8 mouse cellular contexts compared by ENCODE assay signal in the genomic region with DNA sequence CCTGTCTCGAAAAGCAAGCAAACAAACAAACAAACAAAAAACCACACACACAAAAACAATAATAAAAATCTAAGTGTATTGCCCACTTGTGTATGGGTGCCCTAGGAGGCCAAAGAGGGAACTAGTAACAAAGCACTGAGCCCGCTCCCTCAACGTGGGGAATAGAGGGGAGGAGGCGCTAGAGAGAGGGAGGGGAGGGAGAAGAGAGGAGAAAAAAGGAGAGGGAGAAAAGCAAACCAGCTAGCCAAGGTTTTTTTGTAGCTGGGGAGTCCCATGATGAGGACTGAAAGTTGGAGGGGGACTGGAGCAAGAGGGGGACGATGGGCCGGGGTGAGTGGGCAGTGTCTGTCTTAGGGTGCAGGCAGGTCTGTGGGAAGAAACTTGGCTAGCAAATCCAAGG. TPM values are rescaled to one million over a fixed set of nuclear protein-coding genes. Genes with fewer than 3 reads are reported as not detected.
DNase-seq lines count a peak whose midpoint lies in the region; ATAC-seq and TF ChIP-seq lines count a peak whose summit lies in the region.

No protein-coding gene starts in this region.

- intact Hi-C loops in left cerebral cortex, postnatal 10 days (cut with DNase I): no loop called here

- DNase-seq in kidney, postnatal 14 days: peak; percentile 33
- DNase-seq in kidney, adult 8-10 months: no peak
- DNase-seq in brain, adult 2 months (ENCODE audit: low read depth, low spot score): peak; percentile 40
- no peak for DNase-seq in heart, postnatal 0 days (ENCODE audit: low spot score)
- DNase-seq in urinary bladder, postnatal 10 days (ENCODE audit: low spot score): no peak
- no peak for DNase-seq in ovary, postnatal 14 days (ENCODE audit: low spot score)
- no peak for DNase-seq in left cerebral cortex, postnatal 10 days (ENCODE audit: extremely low spot score in 1 of 2, low spot score in 2 of 2)

- peak overlapping the region; percentile 71 for H3K9ac ChIP-seq in heart, postnatal 0 days (replicated peaks; ENCODE audit: low read depth, low read length)

- no peaks in the 10 kb centered on the region for H3K36me3 ChIP-seq in heart, postnatal 0 days (replicated peaks; ENCODE audit: control insufficient read depth, insufficient read depth, low read length)
- H3K36me3 ChIP-seq in macrophage (ENCODE audit: inconsistent target): no peaks in the 10 kb centered on the region

- TF ChIP-seq EP300 in heart, postnatal 0 days (IDR thresholded peaks at IDR 0.05; ENCODE audit: low read depth): no peak

- TF ChIP-seq CTCF in heart, postnatal 0 days (IDR thresholded peaks at IDR 0.05; ENCODE audit: low read depth): peak; percentile 13; the same call in 1 of the 2 replicates

- H3K27ac ChIP-seq in heart, postnatal 0 days (ENCODE audit: low read depth): peak overlapping the region; percentile 98
- peak overlapping the region; percentile 90 for H3K27ac ChIP-seq in macrophage

- 10% methylated on average over 6 of the region's 6 CpGs for WGBS in heart, postnatal 0 days
- WGBS in macrophage (ENCODE audit: missing documents): 4% methylated on average over 5 of the region's 6 CpGs

- peak overlapping the region; percentile 87 for H3K4me2 ChIP-seq in heart, postnatal 0 days (ENCODE audit: low read depth, low read length)

- no peak for ATAC-seq in heart, postnatal 0 days (ENCODE audit: insufficient read depth, low read depth)

- no peaks in the 10 kb centered on the region for H3K9me3 ChIP-seq in heart, postnatal 0 days (replicated peaks; ENCODE audit: control insufficient read depth, low read length)

- peaks cover 39% of the 10 kb centered on the region for H3K4me1 ChIP-seq in heart, postnatal 0 days (ENCODE audit: control insufficient read depth, insufficient read depth)

- H3K27me3 ChIP-seq in heart, postnatal 0 days (ENCODE audit: control insufficient read depth, insufficient read depth, low read length): no peaks in the 10 kb centered on the region

- H3K4me3 ChIP-seq in heart, postnatal 0 days (ENCODE audit: low read depth, low read length): peak overlapping the region; percentile 93
- H3K4me3 ChIP-seq in macrophage (ENCODE audit: inconsistent target): peak overlapping the region; percentile 70

- peaks cover 36% of the 10 kb centered on the region for H3K79me2 ChIP-seq in macrophage (ENCODE audit: inconsistent target)

RNA-seq across cellular contexts. Expression of a gene that starts 0.5 kb away (rescaled TPM):
- total RNA-seq in heart, postnatal 0 days (2014; rRNA removed; ENCODE audit: low replicate concordance): 51.8 and 63.6 TPM in 2 replicates
- 97.0 and 102 TPM in 2 replicates for polyA plus RNA-seq in heart, postnatal 0 days (2015; fragmentation: Nextera tagmentation; extraction: Ambion mirVana)
- total RNA-seq in macrophage (2018; cell fraction: chromatin; rRNA removed): 100 to 1,000 TPM; 133 to 333 (median 221) TPM
- total RNA-seq in macrophage (2018; cell fraction: cytosol; rRNA removed): 10 to 100 TPM; 36.4 to 57.5 (median 44.8) TPM
- total RNA-seq in macrophage (2018; cell fraction: nucleus; rRNA removed): 100 to 1,000 TPM; 102 to 294 (median 170) TPM
- polyA plus RNA-seq in macrophage (2018): 50.4 to 69.4 TPM (median 56.2 TPM) in 3 replicates
- total RNA-seq in left cerebral cortex, postnatal 10 days (2021): 10 to 100 TPM; 70.1 to 74.8 TPM

RNA-seq across cellular contexts. Expression of a gene that starts 18.6 kb away (rescaled TPM):
- 78.7 and 80.8 TPM in 2 replicates for total RNA-seq in heart, postnatal 0 days (2014; rRNA removed; ENCODE audit: low replicate concordance)
- 107 and 111 TPM in 2 replicates for polyA plus RNA-seq in heart, postnatal 0 days (2015; fragmentation: Nextera tagmentation; extraction: Ambion mirVana)
- total RNA-seq in macrophage (2018; cell fraction: chromatin; rRNA removed): 100 to 1,000 TPM in 6 of 26 experiments, 10 to 100 TPM in 20; 27.7 to 186 (median 67.0) TPM
- 100 to 1,000 TPM in 13 of 26 experiments, 10 to 100 TPM in 13; 52.1 to 171 (median 102) TPM for total RNA-seq in macrophage (2018; cell fraction: cytosol; rRNA removed)
- 100 to 1,000 TPM in 8 of 26 experiments, 10 to 100 TPM in 18; 40.7 to 152 (median 92.0) TPM for total RNA-seq in macrophage (2018; cell fraction: nucleus; rRNA removed)
- 74.9 to 124 TPM (median 112 TPM) in 3 replicates for polyA plus RNA-seq in macrophage (2018)
- total RNA-seq in left cerebral cortex, postnatal 10 days (2021): 10 to 100 TPM; 47.1 to 47.9 TPM

RNA-seq across cellular contexts. Expression of a gene that starts 40.1 kb away (rescaled TPM):
- 0.15 and 0.27 TPM in 2 replicates for total RNA-seq in heart, postnatal 0 days (2014; rRNA removed; ENCODE audit: low replicate concordance)
- polyA plus RNA-seq in heart, postnatal 0 days (2015; fragmentation: Nextera tagmentation; extraction: Ambion mirVana): 0.36 and 0.44 TPM in 2 replicates
- 10 to 100 TPM in 2 of 26 experiments, 1 to 10 TPM in 17, under 1 TPM in 6, not detected in 1; 0.29 to 13.9 (median 2.3) TPM for total RNA-seq in macrophage (2018; cell fraction: chromatin; rRNA removed)
- total RNA-seq in macrophage (2018; cell fraction: cytosol; rRNA removed): 10 to 100 TPM in 15 of 26 experiments, 1 to 10 TPM in 11; 1.3 to 26.0 (median 11.6) TPM
- total RNA-seq in macrophage (2018; cell fraction: nucleus; rRNA removed): 10 to 100 TPM in 14 of 26 experiments, 1 to 10 TPM in 11, under 1 TPM in 1; 0.48 to 28.5 (median 10.9) TPM
- 9.0 to 20.9 TPM (median 11.2 TPM) in 3 replicates for polyA plus RNA-seq in macrophage (2018)
- total RNA-seq in left cerebral cortex, postnatal 10 days (2021): under 1 TPM in 1 of 2 experiments, not detected in 1; 0.11 TPM

Comparison
In these comparisons a context has a peak if more than half of its experiments do, and no peak if none do; other contexts are left out.
1. DNase-seq: peak in kidney, postnatal 14 days (single experiment) and brain, adult 2 months (single experiment); none in kidney, adult 8-10 months (0 of 2), heart, postnatal 0 days (single experiment), urinary bladder, postnatal 10 days (single experiment), ovary, postnatal 14 days (single experiment) and left cerebral cortex, postnatal 10 days (0 of 2).